Mouse (Mus musculus) embryonic facial prominence, embryonic 11.5 days (tissue): ENCODE results near the gene Polrmt. TPM values are rescaled to one million over a fixed set of nuclear protein-coding genes. Genes with fewer than 3 reads are reported as not detected.
"Not testable (repeated sequence)": the region's sequence is repeated elsewhere in the genome, so short reads cannot be mapped to it uniquely, and the experiment has no call there.

Source experiments
- ATAC-seq: fragments of 200-750 bp; cut with Nextera tagmentation; replicated peaks from 2 replicates; pipeline ENCODE4 v1.8.0; 2017; ENCODE audit warnings: low read depth; ENCODE audit not compliant: insufficient number of reproducible peaks, low FRiP score, low TSS enrichment
- DNase-seq: peaks from one replicate; pipeline ENCODE4 v3.0.0-alpha.2; 2015; ENCODE audit warnings: low spot score
- H3K27ac ChIP-seq: fragments of 300-500 bp; sonication (generic); replicated peaks from 2 replicates; pipeline ENCODE4 v1.5.1; 2014; ENCODE audit warnings: mild to moderate bottlenecking, low read depth, low read length, control low read depth
- H3K27me3 ChIP-seq: fragments of 300-500 bp; sonication (generic); 2 replicates; pipeline ENCODE4 v1.6.1; 2014; ENCODE audit warnings: mild to moderate bottlenecking, low read length, moderate library complexity, mixed read lengths; ENCODE audit not compliant: control insufficient read depth, insufficient read depth
- H3K36me3 ChIP-seq: fragments of 300-500 bp; sonication (generic); replicated peaks from 2 replicates; pipeline ENCODE4 v1.6.1; 2014; ENCODE audit warnings: low read depth, mild to moderate bottlenecking, low read length, moderate library complexity, mixed read lengths; ENCODE audit not compliant: control insufficient read depth, insufficient read depth
- H3K4me1 ChIP-seq: fragments of 300-500 bp; sonication (generic); 2 replicates; pipeline ENCODE4 v1.6.1; 2014; ENCODE audit warnings: low read length, mixed read lengths; ENCODE audit not compliant: control insufficient read depth, insufficient read depth
- H3K4me2 ChIP-seq: fragments of 300-500 bp; sonication (generic); 2 replicates; pipeline ENCODE4 v1.6.1; 2014; ENCODE audit warnings: low read depth, mild to moderate bottlenecking, control low read depth, low read length, moderate library complexity
- H3K4me3 ChIP-seq: fragments of 300-500 bp; sonication (generic); 2 replicates; pipeline ENCODE4 v1.5.1; 2014; ENCODE audit warnings: low read depth, low read length, control low read depth
- H3K9ac ChIP-seq: fragments of 300-500 bp; sonication (generic); replicated peaks from 2 replicates; pipeline ENCODE4 v1.6.1; 2014; ENCODE audit warnings: mild to moderate bottlenecking, control low read depth, low read length
- H3K9me3 ChIP-seq: fragments of 300-500 bp; sonication (generic); replicated peaks from 2 replicates; pipeline ENCODE4 v1.6.1; 2016; ENCODE audit warnings: mild to moderate bottlenecking, low read length, inconsistent platforms, mixed read lengths; ENCODE audit not compliant: control insufficient read depth
- WGBS: fragments of 180-500 bp; shearing (Covaris S2); extraction: QIAGEN DNeasy Blood & Tissue Kit; methylation state at CpG from one replicate; pipeline ENCODE4 v1.1.7; 2014; 5-methylcytosine and 5-hydroxymethylcytosine counted together
- polyA plus RNA-seq: library from polyadenylated mRNA; unstranded; fragments of >200 nt; fragmentation: Nextera tagmentation; extraction: Ambion mirVana; gene quantifications from 2 replicates; pipeline ENCODE4 v1.2.1, GENCODE M21; 2014

Gene Polrmt
- polyA plus RNA-seq, 1 experiment from 2014 or later, result 30.5 TPM

- ATAC-seq (no peak), DNase-seq (no peak)
- H3K9me3 ChIP-seq, result no peaks in the 10 kb centered on the region
- H3K4me2 ChIP-seq, result no peak overlapping the region
- peaks cover 17% of the 10 kb centered on the region for H3K36me3 ChIP-seq
- H3K27me3 ChIP-seq, result no peaks in the 10 kb centered on the region
- H3K4me1 ChIP-seq, result peaks cover 11% of the 10 kb centered on the region
- H3K4me3 ChIP-seq, result no peak overlapping the region
- H3K27ac ChIP-seq, result no peak overlapping the region
- WGBS, result 94% methylated on average over 3 of the region's 3 CpGs
- no peak overlapping the region for H3K9ac ChIP-seq
Measured at GRCm38 (mm10) chr10:79762875-79763274, 16.5 kb upstream of the Polrmt start.

- WGBS, result 91% methylated on average over 11 of the region's 11 CpGs
- H3K36me3 ChIP-seq, result peaks cover 20% of the 10 kb centered on the region
Measured at GRCm38 (mm10) chr10:79760603-79761143, 14.3 kb upstream of the Polrmt start.

GRCm38 (mm10) chr10:79759675-79760074 lies 13.3 kb upstream of the Polrmt start:
- H3K27ac ChIP-seq, DNase-seq, H3K27me3 ChIP-seq, H3K9me3 ChIP-seq, H3K4me2 ChIP-seq, H3K4me3 ChIP-seq, H3K4me1 ChIP-seq, H3K9ac ChIP-seq, ATAC-seq: not testable (repeated sequence)
- 95% methylated on average over 1 of the region's 1 CpGs for WGBS
- peaks cover 20% of the 10 kb centered on the region for H3K36me3 ChIP-seq

More at GRCm38 (mm10) chr10:79760603-79761143, 14.3 kb upstream of the Polrmt start:
- Histone ChIP-seq H3K4me1 (peaks cover 5% of the 10 kb centered on the region), H3K27me3 (no peaks in the 10 kb centered on the region), H3K9ac (no peak overlapping the region), H3K4me3 (no peak overlapping the region), H3K27ac (no peak overlapping the region), H3K4me2 (no peak overlapping the region), H3K9me3 (no peaks in the 10 kb centered on the region)
- ATAC-seq, result no peak
- no peak for DNase-seq

- Histone ChIP-seq H3K27me3 (no peaks in the 10 kb centered on the region), H3K9me3 (no peaks in the 10 kb centered on the region), H3K27ac (no peak overlapping the region), H3K4me3 (no peak overlapping the region), H3K36me3 (peaks cover 16% of the 10 kb centered on the region), H3K4me2 (no peak overlapping the region), H3K9ac (no peak overlapping the region), H3K4me1 (no peaks in the 10 kb centered on the region; the same call in 1 of the 2 replicates)
- 94% methylated on average over 24 of the region's 24 CpGs for WGBS
- DNase-seq, result no peak
- no peak for ATAC-seq
Measured at GRCm38 (mm10) chr10:79756660-79757059, 10.3 kb upstream of the Polrmt start.

GRCm38 (mm10) chr10:79755854-79756253 lies 9.5 kb upstream of the Polrmt start:
- Histone ChIP-seq H3K4me3 (no peak overlapping the region), H3K9me3 (no peaks in the 10 kb centered on the region), H3K27me3 (no peaks in the 10 kb centered on the region), H3K9ac (no peak overlapping the region), H3K36me3 (peaks cover 14% of the 10 kb centered on the region), H3K4me1 (no peaks in the 10 kb centered on the region; the same call in 1 of the 2 replicates), H3K27ac (no peak overlapping the region), H3K4me2 (no peak overlapping the region)
- no peak for ATAC-seq
- 78% methylated on average over 3 of the region's 3 CpGs for WGBS
- DNase-seq, result no peak

GRCm38 (mm10) chr10:79754856-79755516 lies 8.6 kb upstream of the Polrmt start, which contains the start of gene Fgf22:
Gene Fgf22, plus strand, starts transcription at chr10:79755076.
- 1% methylated on average over 36 of the region's 36 CpGs for WGBS
- peak; percentile 83 for ATAC-seq
- peak within 1 kb of the TSS; percentile 19 for H3K4me3 ChIP-seq

GRCm38 (mm10) chr10:79748496-79748895 lies 2.1 kb upstream of the Polrmt start:
- no peaks in the 10 kb centered on the region for H3K27me3 ChIP-seq
- no peak overlapping the region for H3K4me2 ChIP-seq
- 75% methylated on average over 6 of the region's 6 CpGs for WGBS
- H3K4me3 ChIP-seq, result no peak overlapping the region
- H3K4me1 ChIP-seq, result peaks cover 4% of the 10 kb centered on the region
- DNase-seq, result no peak
- ATAC-seq, result no peak
- no peak overlapping the region for H3K27ac ChIP-seq
- H3K9me3 ChIP-seq, result no peaks in the 10 kb centered on the region
- H3K9ac ChIP-seq, result no peak overlapping the region
- H3K36me3 ChIP-seq, result no peaks in the 10 kb centered on the region

More at GRCm38 (mm10) chr10:79754856-79755516, 8.6 kb upstream of the Polrmt start, which contains the start of gene Fgf22:
- H3K27me3 ChIP-seq, result no peaks in the 10 kb centered on the region
- H3K27ac ChIP-seq, result no peak within 1 kb of the TSS
- H3K9ac ChIP-seq, result peak within 1 kb of the TSS; percentile 33; the same call in 1 of the 2 replicates
- H3K9me3 ChIP-seq, result no peaks in the 10 kb centered on the region
- peak; percentile 79 for DNase-seq
- peaks cover 12% of the 10 kb centered on the region for H3K36me3 ChIP-seq
- peak within 1 kb of the TSS; percentile 82 for H3K4me2 ChIP-seq
- H3K4me1 ChIP-seq, result no peaks in the 10 kb centered on the region; the same call in 1 of the 2 replicates

- DNase-seq (no peak), ATAC-seq (peak; percentile 45)
- peak overlapping the region; percentile 32 for H3K4me2 ChIP-seq
- no peaks in the 10 kb centered on the region for H3K27me3 ChIP-seq
- no peaks in the 10 kb centered on the region for H3K9me3 ChIP-seq
- H3K4me3 ChIP-seq, result peak overlapping the region; percentile 59; the same call in 1 of the 2 replicates
- 26% methylated on average over 6 of the region's 6 CpGs for WGBS
- H3K36me3 ChIP-seq, result peaks cover 4% of the 10 kb centered on the region
- peaks cover 4% of the 10 kb centered on the region for H3K4me1 ChIP-seq
- peak overlapping the region; percentile 53; the same call in 1 of the 2 replicates for H3K9ac ChIP-seq
- no peak overlapping the region for H3K27ac ChIP-seq
Measured at GRCm38 (mm10) chr10:79746774-79747151, 382 bp upstream of the Polrmt start.
